Comparison of ENCODE assay signal across 13 mouse cellular contexts in the genomic region with DNA sequence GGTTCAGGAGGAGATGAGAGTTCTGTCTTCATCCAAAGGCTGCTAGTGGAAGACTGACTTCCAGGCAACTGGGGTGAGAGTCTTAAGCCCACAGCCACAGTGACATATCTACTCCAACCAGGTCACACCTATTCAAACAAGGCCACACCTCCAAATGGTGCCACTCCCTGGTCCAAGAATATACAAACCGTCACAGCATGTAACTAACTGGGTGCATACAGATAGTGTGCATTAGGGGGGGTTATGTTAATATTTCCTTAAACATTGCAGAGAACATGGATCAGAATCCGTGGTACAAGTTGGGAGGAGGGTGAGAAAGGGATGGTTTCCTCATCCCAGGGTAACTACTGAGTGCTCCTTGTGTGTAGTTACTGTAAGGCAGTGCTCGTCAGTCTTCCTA. TPM values are rescaled to one million over a fixed set of nuclear protein-coding genes. Genes with fewer than 3 reads are reported as not detected.
DNase-seq lines count a peak whose midpoint lies in the region; ATAC-seq and TF ChIP-seq lines count a peak whose summit lies in the region.
"Not testable (repeated sequence)": the region's sequence is repeated elsewhere in the genome, so short reads cannot be mapped to it uniquely, and the experiment has no call there.
"Had no signal": no experiment of that assay in that cellular context is flagged by ENCODE, and none has a peak within 500 bp of the region (broad histone marks: within the 10 kb centered on the region; RNA-seq: fewer than 3 reads in every experiment).

No protein-coding gene starts in this region.

- not testable (repeated sequence) for H3K4me2 ChIP-seq in liver, embryonic 12.5 days; liver, embryonic 14.5 days (ENCODE audit: low read depth); liver, embryonic 16.5 days (ENCODE audit: low read depth, low read length); midbrain, embryonic 14.5 days (ENCODE audit: low read length); stomach, embryonic 16.5 days (ENCODE audit: low read depth, low read length)

- not testable (repeated sequence) for H3K9me3 ChIP-seq in liver, embryonic 12.5 days (replicated peaks); liver, embryonic 14.5 days (ENCODE audit: control insufficient read depth, low read length); liver, embryonic 16.5 days (replicated peaks; ENCODE audit: control insufficient read depth, low read length); midbrain, embryonic 14.5 days (ENCODE audit: control insufficient read depth, low read length); stomach, embryonic 16.5 days (replicated peaks; ENCODE audit: control insufficient read depth, low read length)

- H3K4me3 ChIP-seq in liver, embryonic 12.5 days; liver, embryonic 14.5 days (ENCODE audit: insufficient read depth in 1 of 2, low read depth in 2 of 2, low read length in 2 of 2); liver, embryonic 16.5 days (ENCODE audit: low read depth, low read length); midbrain, embryonic 14.5 days (replicated peaks; ENCODE audit: low read depth, low read length); stomach, embryonic 16.5 days (replicated peaks; ENCODE audit: low read length): not testable (repeated sequence)

- DNase-seq in heart, adult 11 months, result peak; percentile 45
- DNase-seq in liver, embryonic 14.5 days (ENCODE audit: low read depth in 3 of 3, low spot score in 3 of 3); midbrain, embryonic 14.5 days: not testable (repeated sequence)

- H3K4me1 ChIP-seq in liver, embryonic 12.5 days, result peaks cover 11% of the 10 kb centered on the region; the same call in 1 of the 2 replicates
- not testable (repeated sequence) for H3K4me1 ChIP-seq in liver, embryonic 14.5 days (replicated peaks; ENCODE audit: control insufficient read depth in 2 of 2, insufficient read depth in 2 of 2, low read length in 1 of 2); liver, embryonic 16.5 days (ENCODE audit: control insufficient read depth, low read depth, low read length); midbrain, embryonic 14.5 days (ENCODE audit: control insufficient read depth, insufficient read depth, low read length); stomach, embryonic 16.5 days (ENCODE audit: control insufficient read depth, insufficient read depth, low read length)

- not testable (repeated sequence) for TF ChIP-seq CTCF in liver, embryonic 14.5 days (IDR thresholded peaks at IDR 0.05; ENCODE audit: low read depth)

- H3K27ac ChIP-seq in liver, embryonic 12.5 days; liver, embryonic 14.5 days; liver, embryonic 16.5 days (ENCODE audit: low read length); midbrain, embryonic 14.5 days (replicated peaks; ENCODE audit: low read depth, low read length); stomach, embryonic 16.5 days (ENCODE audit: low read length): not testable (repeated sequence)

- H3K36me3 ChIP-seq in liver, embryonic 12.5 days, result peaks cover 49% of the 10 kb centered on the region
- not testable (repeated sequence) for H3K36me3 ChIP-seq in liver, embryonic 14.5 days (replicated peaks; ENCODE audit: control insufficient read depth, insufficient read depth, low read depth); liver, embryonic 16.5 days (ENCODE audit: control insufficient read depth, insufficient read depth); stomach, embryonic 16.5 days (ENCODE audit: control insufficient read depth, insufficient read depth, low read length)
- peaks cover 70% of the 10 kb centered on the region for H3K36me3 ChIP-seq in midbrain, embryonic 14.5 days (ENCODE audit: control insufficient read depth, insufficient read depth, low read length)

- H3K9ac ChIP-seq in liver, embryonic 12.5 days; liver, embryonic 14.5 days (replicated peaks); liver, embryonic 16.5 days (ENCODE audit: low read depth, low read length); midbrain, embryonic 14.5 days (replicated peaks; ENCODE audit: low read length); stomach, embryonic 16.5 days (ENCODE audit: low read length): not testable (repeated sequence)

- 66% methylated on average over 3 of the region's 3 CpGs for WGBS in liver, embryonic 12.5 days (ENCODE audit: insufficient replicate concordance)
- 52% methylated on average over 3 of the region's 3 CpGs for WGBS in liver, embryonic 14.5 days (ENCODE audit: insufficient replicate concordance)
- 57% methylated on average over 3 of the region's 3 CpGs for WGBS in liver, embryonic 16.5 days (ENCODE audit: insufficient replicate concordance)
- WGBS in midbrain, embryonic 14.5 days, result 93% methylated on average over 3 of the region's 3 CpGs
- 75% methylated on average over 3 of the region's 3 CpGs for WGBS in stomach, embryonic 16.5 days

- not testable (repeated sequence) for H3K27me3 ChIP-seq in liver, embryonic 12.5 days (replicated peaks); liver, embryonic 14.5 days (ENCODE audit: control insufficient read depth, insufficient read depth, low read length); liver, embryonic 16.5 days (ENCODE audit: control insufficient read depth, insufficient read depth, low read depth, low read length); midbrain, embryonic 14.5 days (ENCODE audit: control insufficient read depth, insufficient read depth, low read length); stomach, embryonic 16.5 days (ENCODE audit: control insufficient read depth, insufficient read depth, low read length)

- ATAC-seq in liver, embryonic 12.5 days, result peak; percentile 74
- peak; percentile 50; the same call in 1 of the 2 replicates for ATAC-seq in liver, embryonic 14.5 days (ENCODE audit: insufficient read depth)
- peak; percentile 28; the same call in 1 of the 2 replicates for ATAC-seq in liver, embryonic 16.5 days (ENCODE audit: low read depth)
- peak; percentile 16; the same call in 1 of the 2 replicates for ATAC-seq in midbrain, embryonic 14.5 days (ENCODE audit: low FRiP score, low TSS enrichment)
- peak; percentile 61; the same call in 1 of the 2 replicates for ATAC-seq in stomach, embryonic 16.5 days (ENCODE audit: insufficient read depth, low FRiP score)

- not testable (repeated sequence) for TF ChIP-seq EP300 in liver, embryonic 14.5 days (IDR thresholded peaks at IDR 0.05; ENCODE audit: low read depth)

RNA-seq across cellular contexts. Expression of a gene that starts 6.6 kb away (rescaled TPM):
- 6.6 and 6.9 TPM in 2 replicates for polyA plus RNA-seq in liver, embryonic 12.5 days (2016; fragmentation: Nextera tagmentation; extraction: Ambion mirVana)
- polyA plus RNA-seq in liver, embryonic 14.5 days (2012; rRNA removed), result 1.5 and 2.5 TPM in 2 replicates
- 6.1 and 6.4 TPM in 2 replicates for polyA plus RNA-seq in liver, embryonic 14.5 days (2014; fragmentation: Nextera tagmentation; extraction: Ambion mirVana)
- 5.6 and 6.3 TPM in 2 replicates for polyA plus RNA-seq in liver, embryonic 16.5 days (2015; fragmentation: Nextera tagmentation; extraction: Ambion mirVana)
- 22.3 and 25.0 TPM in 2 replicates for polyA plus RNA-seq in midbrain, embryonic 14.5 days (2014; fragmentation: Nextera tagmentation; extraction: Ambion mirVana)
- 18.5 and 19.0 TPM in 2 replicates for polyA plus RNA-seq in stomach, embryonic 16.5 days (2015; fragmentation: Nextera tagmentation; extraction: Ambion mirVana)

RNA-seq across cellular contexts. Expression of a gene that starts 29.3 kb away (rescaled TPM):
- polyA plus RNA-seq in liver, embryonic 12.5 days (2016; fragmentation: Nextera tagmentation; extraction: Ambion mirVana), result not detected in 2 replicates
- polyA plus RNA-seq in liver, embryonic 14.5 days (2012; rRNA removed), result not detected in 2 replicates
- not detected in 2 replicates for polyA plus RNA-seq in liver, embryonic 14.5 days (2014; fragmentation: Nextera tagmentation; extraction: Ambion mirVana)
- 0.05 TPM in 1 of 2 replicates, not detected in the other for polyA plus RNA-seq in liver, embryonic 16.5 days (2015; fragmentation: Nextera tagmentation; extraction: Ambion mirVana)
- polyA plus RNA-seq in midbrain, embryonic 14.5 days (2014; fragmentation: Nextera tagmentation; extraction: Ambion mirVana), result 0.32 and 0.57 TPM in 2 replicates
- 0.08 and 0.25 TPM in 2 replicates for polyA plus RNA-seq in stomach, embryonic 16.5 days (2015; fragmentation: Nextera tagmentation; extraction: Ambion mirVana)
- polyA plus RNA-seq: activated CD4-positive, CD25-positive, alpha-beta regulatory T cell, adult 4 months; CD4-positive, CD25-positive, alpha-beta regulatory T cell, adult 4 months; embryonic facial prominence, embryonic 12.5 days; G1E had no signal

RNA-seq across cellular contexts. Expression of a gene that starts 34.8 kb away (rescaled TPM):
- polyA plus RNA-seq in liver, embryonic 12.5 days (2016; fragmentation: Nextera tagmentation; extraction: Ambion mirVana), result 25.8 and 25.9 TPM in 2 replicates
- polyA plus RNA-seq in liver, embryonic 14.5 days (2012; rRNA removed), result 7.1 and 10.1 TPM in 2 replicates
- 14.2 and 17.0 TPM in 2 replicates for polyA plus RNA-seq in liver, embryonic 14.5 days (2014; fragmentation: Nextera tagmentation; extraction: Ambion mirVana)
- 12.1 and 13.8 TPM in 2 replicates for polyA plus RNA-seq in liver, embryonic 16.5 days (2015; fragmentation: Nextera tagmentation; extraction: Ambion mirVana)
- 28.6 and 35.7 TPM in 2 replicates for polyA plus RNA-seq in midbrain, embryonic 14.5 days (2014; fragmentation: Nextera tagmentation; extraction: Ambion mirVana)
- polyA plus RNA-seq in stomach, embryonic 16.5 days (2015; fragmentation: Nextera tagmentation; extraction: Ambion mirVana), result 22.8 and 25.9 TPM in 2 replicates

RNA-seq across cellular contexts. Expression of a gene that starts 34.9 kb away (rescaled TPM):
- 51.3 and 54.6 TPM in 2 replicates for polyA plus RNA-seq in liver, embryonic 12.5 days (2016; fragmentation: Nextera tagmentation; extraction: Ambion mirVana)
- 7.0 and 7.9 TPM in 2 replicates for polyA plus RNA-seq in liver, embryonic 14.5 days (2012; rRNA removed)
- 39.4 and 40.1 TPM in 2 replicates for polyA plus RNA-seq in liver, embryonic 14.5 days (2014; fragmentation: Nextera tagmentation; extraction: Ambion mirVana)
- 26.1 and 27.3 TPM in 2 replicates for polyA plus RNA-seq in liver, embryonic 16.5 days (2015; fragmentation: Nextera tagmentation; extraction: Ambion mirVana)
- polyA plus RNA-seq in midbrain, embryonic 14.5 days (2014; fragmentation: Nextera tagmentation; extraction: Ambion mirVana), result 92.3 and 108 TPM in 2 replicates
- 84.8 and 91.8 TPM in 2 replicates for polyA plus RNA-seq in stomach, embryonic 16.5 days (2015; fragmentation: Nextera tagmentation; extraction: Ambion mirVana)

RNA-seq across cellular contexts. Expression of a gene that starts 53.9 kb away (rescaled TPM):
- polyA plus RNA-seq in liver, embryonic 12.5 days (2016; fragmentation: Nextera tagmentation; extraction: Ambion mirVana), result not detected in 2 replicates
- 0.08 and 0.16 TPM in 2 replicates for polyA plus RNA-seq in liver, embryonic 14.5 days (2012; rRNA removed)
- polyA plus RNA-seq in liver, embryonic 14.5 days (2014; fragmentation: Nextera tagmentation; extraction: Ambion mirVana), result not detected in 2 replicates
- polyA plus RNA-seq in liver, embryonic 16.5 days (2015; fragmentation: Nextera tagmentation; extraction: Ambion mirVana), result 2.0 TPM in 1 of 2 replicates, not detected in the other
- not detected in 2 replicates for polyA plus RNA-seq in midbrain, embryonic 14.5 days (2014; fragmentation: Nextera tagmentation; extraction: Ambion mirVana)
- polyA plus RNA-seq in stomach, embryonic 16.5 days (2015; fragmentation: Nextera tagmentation; extraction: Ambion mirVana), result 62.2 and 72.9 TPM in 2 replicates
- polyA plus RNA-seq: activated CD4-positive, CD25-positive, alpha-beta regulatory T cell, adult 4 months; CD4-positive, CD25-positive, alpha-beta regulatory T cell, adult 4 months; cerebellum, adult 2 months; cortical plate, adult 2 months; forebrain, embryonic 11.5 days; G1E had no signal

Comparison
In these comparisons a context has a peak if more than half of its experiments do, and no peak if none do; other contexts are left out.
1. ATAC-seq: peak in every context shown above with its lines; median percentile 74 in liver, embryonic 12.5 days; 61 in stomach, embryonic 16.5 days; 50 in liver, embryonic 14.5 days; 28 in liver, embryonic 16.5 days; 16 in midbrain, embryonic 14.5 days.